Mouse (Mus musculus) heart, postnatal 10 days (tissue): ENCODE data around the gene Sergef. TPM values are rescaled to one million over a fixed set of nuclear protein-coding genes. Genes with fewer than 3 reads are reported as not detected.
A peak's percentile ranks its signal among the peaks of the same experiment; 100 is the strongest.

ENCODE experiments used
- DNase-seq, 2 experiments: peaks; one replicate each; pipeline ENCODE4 v3.0.0; 2021
- intact Hi-C: fragments of 180-260 bp; cut with DNase I; formaldehyde crosslinking; loops from one replicate; pipeline ENCODE4 v1.15.1; 2025
- total RNA-seq, 2 experiments: library from RNA; stranded (reverse); gene quantifications; 2 replicates each; pipeline ENCODE4 v1.2.3; 2021

The Sergef gene
- total RNA-seq, 2 experiments from 2014 or later: 5.6 to 6.5 TPM

DNA sequence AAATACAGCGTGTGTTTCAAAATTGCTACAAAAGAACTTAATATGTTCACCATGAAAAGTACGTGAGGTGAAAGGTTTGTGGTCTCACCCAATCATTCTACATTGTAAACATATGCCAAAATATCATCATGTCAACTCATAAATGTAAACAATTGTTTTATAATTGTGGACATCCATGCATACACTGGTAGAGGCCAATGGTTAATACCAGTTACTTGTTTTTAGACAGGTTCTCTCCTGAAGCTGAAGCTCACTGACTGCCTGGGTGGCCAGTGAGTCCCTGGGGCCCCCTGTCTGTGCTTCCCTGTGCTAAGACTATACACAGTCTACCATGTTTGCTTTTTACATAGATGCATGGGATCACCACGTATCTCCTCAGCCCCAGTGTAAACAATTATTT lies 91.5 kb downstream of the Sergef start:
- intact Hi-C loops: no loop called here
- no peak for DNase-seq

DNA sequence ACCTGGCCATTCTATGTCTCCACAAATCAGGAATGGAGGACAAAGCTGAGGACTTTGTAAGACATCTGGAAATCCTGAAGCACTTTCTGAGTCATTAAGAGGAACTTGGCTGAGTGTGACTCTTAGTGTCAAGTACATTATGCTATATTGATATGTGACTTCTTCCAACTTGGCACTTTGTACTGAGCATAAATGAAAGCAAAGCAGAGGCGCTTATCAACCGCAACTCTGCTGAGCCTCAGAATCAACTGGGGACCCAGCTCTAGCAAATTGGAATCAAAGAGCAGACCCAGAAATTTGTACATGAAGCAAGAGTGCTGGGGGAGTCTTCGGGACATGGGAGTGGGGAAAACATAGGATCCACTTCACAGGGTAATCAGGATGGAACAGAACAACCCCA lies 92.0 kb downstream of the Sergef start:
- intact Hi-C loops: no loop called here

DNA sequence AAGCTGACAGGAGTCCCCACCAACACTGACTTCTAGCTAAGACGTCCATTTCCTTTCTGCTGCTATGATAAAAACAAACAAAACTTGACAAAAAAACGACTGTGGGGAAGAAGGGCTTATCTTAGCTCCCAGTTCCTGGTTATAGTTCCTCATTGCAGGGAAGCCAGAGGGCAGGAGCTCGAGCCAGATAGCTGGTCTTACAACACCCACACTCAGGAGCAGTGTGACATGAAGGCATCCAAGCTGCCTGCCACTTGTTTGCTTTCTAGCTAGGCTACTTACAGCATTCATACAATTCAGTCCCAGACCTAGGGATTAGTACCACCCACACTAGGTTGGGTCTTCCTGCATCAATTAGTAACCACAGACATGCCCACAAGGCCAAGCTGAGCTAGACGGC lies 93.1 kb downstream of the Sergef start:
- DNase-seq: no peak
- intact Hi-C loops: no loop called here

More for the DNA sequence above, 92.0 kb downstream of the Sergef start:
- no peak for DNase-seq

- intact Hi-C loops: no loop called here
Observed at GRCm38 (mm10) chr7:46544195-46544641, 95.4 kb downstream of the Sergef start.

DNA sequence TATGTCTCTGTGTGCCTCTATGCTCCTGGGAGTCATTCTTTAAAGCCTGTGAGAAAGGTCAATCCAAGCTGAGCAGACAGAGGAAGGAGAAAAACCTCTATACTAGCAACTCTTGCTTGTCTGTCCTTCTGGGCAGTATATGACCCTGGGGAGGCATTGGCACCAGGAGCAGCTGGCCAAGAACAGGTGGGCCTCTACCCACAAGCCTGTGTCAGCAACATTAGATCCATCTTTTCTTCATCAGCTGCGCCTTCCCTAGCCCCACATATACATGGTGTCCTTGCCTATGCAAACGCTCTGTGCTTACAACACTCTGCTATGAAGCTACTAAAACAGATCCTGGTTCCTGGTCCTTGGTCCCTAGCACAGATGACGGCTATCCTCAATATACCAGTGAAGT lies 97.5 kb downstream of the Sergef start:
- no peak for DNase-seq
- intact Hi-C loops: no loop called here

More at GRCm38 (mm10) chr7:46544195-46544641, 95.4 kb downstream of the Sergef start:
- DNase-seq: no peak

DNA sequence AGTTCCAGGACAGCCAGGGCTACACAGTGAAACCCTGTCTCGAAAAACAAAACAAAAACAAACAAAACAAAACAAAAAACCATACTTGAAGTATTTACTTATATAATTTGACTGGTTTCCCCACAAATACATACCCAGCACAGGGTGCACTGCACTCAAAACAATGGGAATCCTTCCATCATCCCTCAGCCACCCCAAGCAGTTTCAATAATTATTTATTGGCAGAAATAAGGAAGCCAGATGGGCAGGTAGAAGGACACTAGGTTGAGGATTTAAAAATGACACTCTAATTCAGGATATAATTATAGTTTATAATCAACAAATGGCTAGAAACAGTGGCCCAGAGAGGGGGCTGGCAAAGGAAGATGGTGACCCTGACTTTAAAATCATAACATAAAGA lies 99.0 kb downstream of the Sergef start:
- intact Hi-C loops: no loop called here
- DNase-seq: no peak

GRCm38 (mm10) chr7:46536456-46537097 lies 103.0 kb downstream of the Sergef start:
- no peak for DNase-seq
- intact Hi-C loops: no loop called here

DNA sequence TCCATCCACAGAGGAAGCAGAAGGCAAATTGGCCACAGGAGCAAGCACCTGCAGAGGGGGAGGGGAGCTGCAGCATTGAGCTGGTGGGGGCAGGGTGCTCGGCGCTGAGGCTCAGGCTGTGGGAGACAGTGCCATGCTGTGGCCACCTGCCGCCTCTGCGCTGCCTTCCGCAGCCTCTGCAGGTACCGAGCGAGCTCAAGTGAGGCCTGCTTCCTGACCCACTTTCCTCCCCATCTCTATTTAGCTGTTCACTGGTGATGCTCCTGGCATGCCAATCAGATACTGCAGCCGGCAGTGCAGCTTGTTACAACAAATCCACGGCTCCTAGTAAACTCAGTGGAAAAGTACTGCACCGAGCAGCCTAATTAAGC lies 104.2 kb downstream of the Sergef start:
- DNase-seq: peak; percentile 38 to 41
- intact Hi-C loops: loop anchor here (1.0 to 2.0 kb wide), 2 partner anchors 71 to 142 kb away; no protein-coding TSS in a partner anchor

- intact Hi-C loops: loop anchor here (1.0 to 2.0 kb wide), 2 partner anchors 72 to 142 kb away; no protein-coding TSS in a partner anchor
- DNase-seq: no peak
Observed at GRCm38 (mm10) chr7:46534767-46535428, 104.7 kb downstream of the Sergef start.

GRCm38 (mm10) chr7:46533518-46533917 lies 106.1 kb downstream of the Sergef start:
- intact Hi-C loops: no loop called here

DNA sequence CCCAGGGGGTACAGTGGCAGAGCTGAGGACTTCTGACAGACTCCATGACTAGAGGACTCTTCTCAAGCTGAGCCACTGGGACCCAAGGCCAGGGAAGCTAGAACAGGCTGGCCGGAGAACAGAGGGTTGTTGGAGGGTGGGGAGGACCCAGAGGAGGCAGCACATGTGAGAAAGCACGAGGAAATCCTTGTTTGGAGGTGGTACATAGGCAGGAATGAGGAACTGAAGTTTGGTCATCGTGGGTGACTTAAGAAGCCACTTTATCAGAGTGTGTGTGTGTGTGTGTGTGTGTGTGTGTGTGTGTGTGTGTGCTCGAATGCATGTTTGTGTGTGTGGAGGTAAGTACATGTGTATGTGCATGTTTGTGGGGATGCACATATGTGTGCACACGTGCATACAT lies 108.3 kb downstream of the Sergef start:
- intact Hi-C loops: no loop called here
- DNase-seq: no peak

More at GRCm38 (mm10) chr7:46533518-46533917, 106.1 kb downstream of the Sergef start:
- DNase-seq: peak in 1 of 2 experiments; percentile 11

GRCm38 (mm10) chr7:46529930-46530329 lies 109.7 kb downstream of the Sergef start:
- intact Hi-C loops: no loop called here

DNA sequence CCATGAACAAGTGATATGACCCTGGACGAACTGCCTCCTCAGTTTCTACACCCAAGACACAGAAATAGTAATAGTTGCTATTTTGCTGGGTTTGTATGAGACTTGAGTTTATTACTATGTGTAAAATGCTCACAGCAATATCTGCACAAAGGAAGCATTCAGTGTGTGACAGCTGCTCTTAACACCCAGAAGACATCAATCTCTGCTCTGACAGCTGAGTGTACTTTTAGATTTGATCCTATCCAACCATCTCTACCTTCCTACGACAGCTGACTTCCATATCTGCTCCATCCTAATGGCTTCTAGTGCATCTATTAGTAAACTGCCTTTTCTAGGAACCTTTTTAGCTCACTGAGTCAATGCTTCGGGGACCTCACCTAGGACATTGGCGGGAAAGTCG lies 110.3 kb downstream of the Sergef start:
- intact Hi-C loops: no loop called here
- no peak for DNase-seq

More at GRCm38 (mm10) chr7:46529930-46530329, 109.7 kb downstream of the Sergef start:
- no peak for DNase-seq

DNA sequence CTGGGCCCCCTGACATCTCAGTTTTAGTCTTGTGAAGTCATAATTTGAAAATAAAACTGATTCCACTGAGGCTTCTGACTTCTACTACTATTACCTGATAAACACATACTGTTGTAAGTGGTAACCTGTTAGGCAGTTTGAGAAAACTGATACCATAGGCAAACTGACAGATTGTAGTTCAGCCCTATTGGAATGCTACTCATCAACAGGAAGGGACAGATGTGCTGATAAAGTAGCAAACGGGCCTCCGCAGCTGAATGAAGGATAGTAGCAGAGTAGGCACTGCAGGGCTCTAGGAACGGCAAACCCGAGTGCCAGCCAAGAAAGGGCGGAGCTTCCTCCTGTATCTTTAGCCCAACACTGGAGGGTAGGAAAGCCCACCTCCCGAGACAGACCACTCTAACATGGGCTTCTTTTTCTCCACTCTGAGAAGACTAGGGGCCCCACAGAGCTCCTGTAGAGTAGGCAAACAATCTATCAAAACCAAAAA lies 112.9 kb downstream of the Sergef start:
- DNase-seq: no peak
- intact Hi-C loops: no loop called here

GRCm38 (mm10) chr7:46523215-46523614 lies 116.4 kb downstream of the Sergef start:
- intact Hi-C loops: no loop called here
- no peak for DNase-seq

- intact Hi-C loops: no loop called here
- DNase-seq: no peak
Observed at GRCm38 (mm10) chr7:46521794-46522193, 117.8 kb downstream of the Sergef start.

GRCm38 (mm10) chr7:46519148-46519547 lies 120.5 kb downstream of the Sergef start:
- intact Hi-C loops: no loop called here
- DNase-seq: no peak

DNA sequence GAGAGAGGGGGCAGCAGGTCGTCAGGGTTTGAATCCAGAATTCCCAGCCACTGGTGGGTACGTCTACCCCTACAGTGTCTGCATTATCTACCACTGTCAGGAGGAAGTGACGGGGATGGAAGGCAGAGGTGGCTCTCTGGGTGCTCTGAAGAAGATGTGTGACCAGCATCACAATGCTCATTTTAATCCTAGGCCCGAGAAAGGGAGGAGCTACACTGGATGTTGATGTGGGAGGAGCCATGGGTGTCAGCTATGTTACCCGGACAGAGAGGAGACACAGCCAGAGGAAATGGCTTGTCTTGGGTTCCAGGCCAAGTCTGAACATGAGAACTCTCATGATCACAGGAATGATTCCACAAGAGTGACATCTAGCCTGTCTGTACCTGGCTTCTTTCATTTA lies 122.4 kb downstream of the Sergef start:
- DNase-seq: no peak
- intact Hi-C loops: no loop called here

DNA sequence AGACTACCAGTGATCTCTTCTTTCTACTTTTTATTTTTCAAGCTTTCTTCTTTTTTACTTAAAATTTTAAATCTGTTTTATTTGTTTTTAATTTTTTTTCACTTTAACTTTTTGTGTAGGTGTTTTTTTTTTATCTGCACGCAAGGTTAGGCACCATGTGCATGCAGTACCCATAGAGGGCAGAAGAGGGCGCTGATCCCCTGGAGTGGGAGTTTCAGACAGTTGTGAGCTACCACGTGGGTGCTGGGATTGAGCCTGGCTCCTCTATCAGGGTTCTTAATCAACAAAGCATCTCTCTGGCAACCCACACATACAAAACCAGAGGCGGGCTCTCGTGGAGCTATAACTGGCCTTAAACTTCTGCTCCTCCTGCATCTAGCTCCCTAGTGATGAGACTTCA lies 123.6 kb downstream of the Sergef start:
- intact Hi-C loops: no loop called here
- DNase-seq: no peak

DNA sequence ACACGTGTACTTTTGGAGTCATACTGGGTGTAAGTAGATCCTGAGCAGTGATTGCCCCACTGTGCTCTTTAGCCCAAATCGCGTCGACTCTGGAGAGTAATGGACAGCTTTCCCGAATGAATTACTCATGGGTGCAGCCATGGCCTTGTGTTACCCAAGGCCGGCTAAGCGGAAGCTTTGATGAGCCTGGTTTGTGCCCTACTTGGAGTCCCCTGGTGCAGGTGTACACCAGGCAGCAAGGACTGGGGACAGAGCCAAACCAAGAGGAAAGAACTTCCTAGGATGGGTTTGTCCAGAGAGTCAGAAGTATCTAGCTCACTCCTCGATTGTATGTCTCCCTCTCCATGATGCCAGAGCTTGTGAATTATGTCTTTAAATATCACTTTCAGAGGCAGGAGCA lies 124.6 kb downstream of the Sergef start:
- intact Hi-C loops: no loop called here
- no peak for DNase-seq

- intact Hi-C loops: no loop called here
- DNase-seq: no peak
Observed at GRCm38 (mm10) chr7:46513562-46513961, 126.0 kb downstream of the Sergef start.

- no peak for DNase-seq
- intact Hi-C loops: no loop called here
Observed at GRCm38 (mm10) chr7:46512792-46513191, 126.8 kb downstream of the Sergef start.
